Mouse (Mus musculus) left cerebral cortex, postnatal 10 days (tissue): ENCODE measurements around the gene Zfp871. TPM values are rescaled to one million over a fixed set of nuclear protein-coding genes. Genes with fewer than 3 reads are reported as not detected.
A peak's percentile ranks its signal among the peaks of the same experiment; 100 is the strongest.

Experiments used
- DNase-seq, 2 experiments: peaks; one replicate each; pipeline ENCODE4 v3.0.0; 2021 to 2022; ENCODE audit warnings: low spot score in 2 of 2, mixed read lengths in 1 of 2; ENCODE audit errors: extremely low spot score in 1 of 2
- intact Hi-C: fragments of 180-260 bp; cut with DNase I; formaldehyde crosslinking; loops from one replicate; pipeline ENCODE4 v1.15.1; 2025
- total RNA-seq, 2 experiments: library from RNA; stranded (reverse); gene quantifications; 2 replicates each; pipeline ENCODE4 v1.2.3; 2021

The Zfp871 gene
- total RNA-seq: 10 to 100 TPM; 74.0 to 77.1 TPM

DNA sequence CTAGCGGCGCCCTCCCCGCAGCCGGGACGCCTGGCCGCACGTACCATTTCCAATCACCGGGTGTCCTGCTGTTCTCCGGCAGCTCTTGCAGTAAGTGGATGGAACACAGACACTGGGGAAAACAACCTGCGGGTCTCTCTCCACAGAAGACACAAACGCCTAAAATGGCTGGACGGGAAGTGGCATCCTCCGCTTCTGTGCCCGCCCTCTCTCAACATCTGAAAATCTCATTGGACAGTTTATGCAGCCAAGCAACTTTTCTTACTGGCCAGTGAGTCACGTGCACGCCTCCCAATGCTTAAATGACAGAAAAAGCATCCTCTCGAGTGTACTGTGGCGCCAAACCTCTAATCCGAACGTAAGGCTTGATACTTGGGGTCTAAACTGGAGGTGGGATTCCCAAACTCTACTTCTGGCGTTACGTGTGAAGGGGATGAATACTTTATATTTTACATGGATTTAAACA lies at the start of gene Zfp871:
Gene Zfp871, minus strand, starts transcription at position 194 of the 466 bp plus-strand sequence.
- intact Hi-C loops: no loop called here
- peak; percentile 89 to 93 for DNase-seq

- intact Hi-C loops: no loop called here
Measured at GRCm38 (mm10) chr17:32830418-32830782, 42.3 kb upstream of the Zfp871 start.

GRCm38 (mm10) chr17:32829540-32830417 lies 41.7 kb upstream of the Zfp871 start, which contains the start of gene Zfp799:
Zfp799 (minus strand) TSS chr17:32830261.
- intact Hi-C loops: loop anchor here (5.0 kb wide), 1 partner anchor 63 kb away; the partner anchor contains the start of gene Zfp870
- peak; percentile 84 to 89 for DNase-seq

More at GRCm38 (mm10) chr17:32830418-32830782, 42.3 kb upstream of the Zfp871 start:
- DNase-seq: no peak

- DNase-seq: no peak
- intact Hi-C loops: no loop called here
Measured at GRCm38 (mm10) chr17:32816074-32816784, 28.1 kb upstream of the Zfp871 start.

GRCm38 (mm10) chr17:32814136-32814535 lies 26.0 kb upstream of the Zfp871 start:
- intact Hi-C loops: no loop called here

GRCm38 (mm10) chr17:32810648-32811047 lies 22.6 kb upstream of the Zfp871 start:
- intact Hi-C loops: no loop called here
- DNase-seq: no peak

More at GRCm38 (mm10) chr17:32814136-32814535, 26.0 kb upstream of the Zfp871 start:
- DNase-seq: no peak

GRCm38 (mm10) chr17:32809544-32810374 lies 21.7 kb upstream of the Zfp871 start, which contains the start of gene Zfp811:
Zfp811 (minus strand) TSS chr17:32809931.
- intact Hi-C loops: no loop called here
- peak; percentile 52 to 75 for DNase-seq

DNA sequence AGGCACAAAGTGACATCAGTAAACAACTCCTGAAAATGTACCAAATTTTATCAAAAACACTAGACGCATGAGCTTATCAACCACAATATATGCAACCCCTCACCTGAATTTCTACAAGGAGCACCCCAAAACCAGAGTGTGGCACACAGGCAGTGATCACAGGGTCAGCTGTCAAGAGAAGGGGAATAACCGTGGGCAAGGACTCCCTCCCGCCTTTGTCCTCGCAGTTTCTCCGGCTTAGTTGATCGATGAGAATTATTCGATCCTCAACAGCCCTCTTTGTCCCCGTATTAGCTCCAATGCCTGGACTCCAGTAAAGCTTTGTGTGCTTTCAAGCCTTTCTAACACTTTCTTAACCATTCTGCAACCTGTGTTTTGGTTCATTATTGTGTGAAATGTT lies 20.8 kb upstream of the Zfp871 start:
- DNase-seq: no peak
- intact Hi-C loops: no loop called here

- intact Hi-C loops: no loop called here
- no peak for DNase-seq
Measured at GRCm38 (mm10) chr17:32789244-32789643, 1.2 kb upstream of the Zfp871 start.

DNA sequence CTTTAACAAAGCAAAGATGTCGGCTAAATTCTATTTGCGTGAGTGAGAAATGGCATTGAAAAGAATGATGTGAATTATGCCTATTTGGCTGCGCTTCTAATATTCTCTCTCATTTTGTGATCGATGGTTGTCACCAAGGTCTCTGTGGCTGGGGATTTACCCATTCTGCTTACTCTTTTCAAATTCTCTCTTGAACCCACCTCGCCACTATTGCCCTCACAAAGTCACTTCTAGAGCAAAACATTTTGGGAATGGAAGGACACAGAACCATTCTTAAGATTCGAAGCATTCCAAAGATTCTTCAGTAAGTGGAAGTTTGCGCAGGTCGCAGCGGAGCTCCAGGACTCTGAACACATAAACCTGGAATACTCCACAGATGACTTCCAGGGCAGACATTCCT lies 489 bp upstream of the Zfp871 start:
- intact Hi-C loops: no loop called here
- DNase-seq: no peak

DNA sequence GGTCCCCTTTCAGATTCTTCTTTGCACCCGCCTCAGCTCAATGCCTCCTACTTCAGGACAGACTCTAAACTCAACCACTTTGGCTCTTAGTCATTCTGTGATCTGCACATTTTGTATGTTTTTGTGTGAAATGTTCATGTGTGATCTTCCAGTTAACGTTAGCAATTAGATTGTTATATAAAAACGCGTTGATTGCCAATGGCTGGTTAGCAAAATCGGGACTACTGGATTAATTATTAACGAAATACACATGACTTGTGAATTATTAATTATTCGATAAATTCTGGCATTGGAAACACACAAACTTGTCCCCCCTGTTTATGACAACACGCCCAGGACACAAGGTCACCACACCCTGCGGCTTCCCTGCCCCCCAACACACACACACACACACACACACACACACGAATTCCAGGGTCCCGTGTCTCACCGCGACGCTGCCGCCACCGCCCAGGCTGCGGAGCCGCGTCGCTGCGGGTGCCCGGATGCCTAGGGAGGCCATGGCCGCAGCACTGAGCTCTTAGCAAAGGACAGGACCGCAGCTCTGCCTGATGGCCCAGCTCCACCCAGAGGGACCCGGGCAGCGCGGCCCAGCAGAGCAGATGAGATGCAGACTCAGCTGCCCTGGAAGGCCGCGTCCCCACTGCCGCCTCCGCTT lies 522 bp downstream of the Zfp871 start:
- peak in 1 of 2 experiments; percentile 77 for DNase-seq
- intact Hi-C loops: no loop called here

DNA sequence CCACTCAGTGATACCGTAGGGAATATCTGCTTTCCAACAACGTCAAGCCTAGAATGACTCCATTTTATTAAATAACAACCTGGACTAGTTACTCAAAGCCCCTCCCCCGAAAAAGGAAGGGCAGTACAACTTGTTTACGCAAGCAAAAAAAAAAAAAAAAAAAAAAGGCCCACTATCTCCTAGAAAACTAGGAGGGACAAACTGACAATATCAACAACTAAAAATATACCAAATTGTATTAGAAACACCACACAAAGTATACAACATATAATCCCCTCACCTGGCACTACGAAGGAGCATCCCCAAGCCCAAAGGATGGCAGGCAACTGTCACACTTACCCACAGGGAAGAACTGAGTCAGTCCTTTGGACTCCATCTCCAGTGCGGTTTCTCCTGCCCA lies 1.1 kb downstream of the Zfp871 start:
- intact Hi-C loops: no loop called here
- no peak for DNase-seq

DNA sequence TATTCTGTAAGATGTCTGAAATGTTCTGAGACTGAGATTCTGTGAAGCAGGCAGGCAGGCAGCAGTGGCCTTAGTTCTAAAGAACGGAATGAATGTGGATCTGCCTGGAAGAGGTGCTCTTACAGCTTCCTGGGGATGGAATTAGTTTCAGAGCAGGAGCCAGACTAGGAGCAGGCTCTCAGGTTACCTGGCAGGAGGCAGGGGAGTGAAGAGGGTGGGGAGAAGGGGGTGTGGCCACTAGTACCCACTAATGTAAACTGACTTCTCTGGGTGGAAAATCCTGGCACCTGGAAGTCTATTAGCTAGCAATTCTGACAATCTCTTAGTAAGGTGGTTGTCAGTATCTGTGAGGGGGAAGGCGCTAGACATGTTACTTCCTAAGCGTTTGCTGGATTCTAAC lies 2.4 kb downstream of the Zfp871 start:
- DNase-seq: no peak
- intact Hi-C loops: no loop called here

GRCm38 (mm10) chr17:32777564-32777963 lies 10.5 kb downstream of the Zfp871 start:
- intact Hi-C loops: no loop called here

DNA sequence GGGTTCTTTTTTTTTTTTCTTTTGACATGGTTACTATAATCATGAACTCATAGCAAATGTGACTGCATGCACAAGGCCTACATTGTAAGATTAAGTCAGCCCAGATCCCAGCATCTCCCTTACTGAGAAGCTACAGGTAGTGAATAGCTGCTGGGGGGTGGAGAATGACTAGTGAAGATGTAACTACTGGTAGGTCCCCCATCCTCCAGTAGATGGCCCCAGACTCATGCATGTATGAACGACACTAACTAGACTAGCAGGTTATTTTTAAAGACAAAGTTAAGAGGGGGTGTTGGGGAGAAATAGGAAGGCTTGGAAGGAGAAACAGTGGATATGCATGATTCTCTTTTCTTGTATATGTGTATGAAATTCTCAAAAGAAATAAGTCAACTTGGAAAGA lies 16.9 kb downstream of the Zfp871 start:
- no peak for DNase-seq
- intact Hi-C loops: no loop called here

More at GRCm38 (mm10) chr17:32777564-32777963, 10.5 kb downstream of the Zfp871 start:
- no peak for DNase-seq

DNA sequence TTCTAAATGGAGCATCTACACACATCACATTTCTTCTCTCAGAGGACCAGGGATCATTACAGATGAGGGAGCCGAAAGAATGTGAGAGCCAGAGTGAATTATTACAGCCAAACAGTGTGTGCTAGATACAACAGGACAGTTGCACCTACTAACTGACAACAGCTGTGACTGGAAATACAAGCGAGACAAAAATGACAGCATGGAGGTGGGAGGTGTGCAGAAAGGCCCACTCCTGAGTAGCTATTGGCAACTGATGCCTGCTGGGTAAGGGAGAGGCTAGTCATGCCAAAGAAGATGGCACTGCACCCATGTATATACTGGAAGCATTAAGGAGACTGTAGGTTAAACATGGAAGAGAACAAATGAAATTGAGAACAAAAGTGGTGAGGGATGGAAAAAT lies 21.7 kb downstream of the Zfp871 start:
- no peak for DNase-seq
- intact Hi-C loops: no loop called here

DNA sequence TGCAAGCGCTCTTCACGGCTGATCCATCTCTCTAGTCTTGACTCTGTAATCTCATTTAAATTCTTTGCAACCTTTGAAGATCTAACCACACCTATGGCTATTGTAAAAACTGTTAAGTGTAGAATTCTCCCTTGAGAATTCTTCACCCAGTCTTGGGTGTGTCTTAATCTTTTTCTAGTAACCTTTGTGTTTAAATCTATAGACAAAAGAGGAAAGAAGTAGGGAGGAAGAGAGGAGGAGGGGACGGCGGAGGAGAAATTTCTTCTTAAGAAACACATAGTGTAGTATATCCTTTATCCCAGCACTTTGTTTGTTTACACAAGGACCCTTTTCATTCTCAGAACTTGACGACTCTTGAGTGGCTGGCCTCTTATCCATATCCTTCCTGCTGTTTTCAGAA lies 30.8 kb downstream of the Zfp871 start:
- DNase-seq: no peak
- intact Hi-C loops: no loop called here

DNA sequence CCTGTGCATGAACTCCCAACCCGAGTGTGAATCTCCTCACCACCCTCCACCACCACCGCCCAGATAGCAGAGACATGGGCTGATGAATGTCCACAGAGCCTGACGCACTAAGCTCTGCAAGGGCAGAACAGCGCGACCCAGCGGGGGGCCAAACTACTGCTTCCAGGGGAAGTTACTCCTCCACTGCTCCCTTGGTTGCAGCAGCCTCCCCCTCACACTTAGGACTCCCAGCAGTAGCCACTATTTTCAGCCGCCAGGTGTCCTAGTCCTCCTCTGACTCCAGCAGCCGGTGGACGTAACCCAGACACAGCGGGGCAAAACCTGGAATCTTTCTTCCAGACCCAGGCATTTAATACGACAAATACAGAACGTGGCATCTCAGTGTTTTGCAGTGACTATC lies 34.5 kb downstream of the Zfp871 start:
- intact Hi-C loops: no loop called here
- DNase-seq: peak in 1 of 2 experiments; percentile 57
